In genomic region chr12:49832118-49832847, GRCm38 (mm10) we compare ENCODE assay signal across 30 mouse cellular contexts.
A peak's percentile ranks its signal among the peaks of the same experiment; 100 is the strongest.
DNase-seq lines count a peak whose midpoint lies in the region; ATAC-seq lines count a peak whose summit lies in the region.
"Had no signal": no experiment of that assay in that cellular context is flagged by ENCODE, and none has a peak within 500 bp of the region (broad histone marks: within the 10 kb centered on the region; RNA-seq: fewer than 3 reads in every experiment).

No protein-coding gene starts in this region.

- H3K27me3 ChIP-seq in forebrain, embryonic 15.5 days = no peaks in the 10 kb centered on the region
- H3K27me3 ChIP-seq in forebrain, embryonic 13.5 days = no peaks in the 10 kb centered on the region
- H3K27me3 ChIP-seq: embryonic facial prominence, embryonic 15.5 days; hindbrain, embryonic 15.5 days; limb, embryonic 15.5 days; liver, embryonic 13.5 days; midbrain, embryonic 13.5 days; neural tube, embryonic 13.5 days had no signal

- no peak overlapping the region for H3K9ac ChIP-seq in forebrain, embryonic 15.5 days (replicated peaks)
- no peak overlapping the region for H3K9ac ChIP-seq in forebrain, embryonic 13.5 days
- H3K9ac ChIP-seq: embryonic facial prominence, embryonic 15.5 days; hindbrain, embryonic 15.5 days; limb, embryonic 15.5 days; liver, embryonic 13.5 days; midbrain, embryonic 13.5 days; neural tube, embryonic 13.5 days had no signal

- H3K27ac ChIP-seq in forebrain, embryonic 15.5 days (replicated peaks) = peak overlapping the region; percentile 58; the same call in 1 of the 2 replicates
- no peak overlapping the region for H3K27ac ChIP-seq in forebrain, embryonic 13.5 days
- H3K27ac ChIP-seq: embryonic facial prominence, embryonic 10.5 days; embryonic facial prominence, embryonic 15.5 days; hindbrain, embryonic 10.5 days; hindbrain, embryonic 15.5 days; limb, embryonic 10.5 days; limb, embryonic 15.5 days; liver, embryonic 13.5 days; midbrain, embryonic 13.5 days; neural tube, embryonic 13.5 days; stomach, postnatal 0 days had no signal

- 38% methylated on average over 3 of the region's 3 CpGs for WGBS in forebrain, embryonic 15.5 days
- WGBS in forebrain, embryonic 13.5 days = 53% methylated on average over 3 of the region's 3 CpGs

- no peaks in the 10 kb centered on the region for H3K9me3 ChIP-seq in forebrain, embryonic 15.5 days
- H3K9me3 ChIP-seq in forebrain, embryonic 13.5 days (replicated peaks) = no peaks in the 10 kb centered on the region
- H3K9me3 ChIP-seq: embryonic facial prominence, embryonic 10.5 days; embryonic facial prominence, embryonic 15.5 days; G1E; hindbrain, embryonic 10.5 days; hindbrain, embryonic 15.5 days; limb, embryonic 10.5 days; limb, embryonic 15.5 days; liver, embryonic 13.5 days; midbrain, embryonic 13.5 days; neural tube, embryonic 13.5 days had no signal

- H3K4me3 ChIP-seq in forebrain, embryonic 15.5 days = no peak overlapping the region
- H3K4me3 ChIP-seq in forebrain, embryonic 13.5 days = no peak overlapping the region
- H3K4me3 ChIP-seq: embryonic facial prominence, embryonic 10.5 days; embryonic facial prominence, embryonic 15.5 days; hindbrain, embryonic 10.5 days; hindbrain, embryonic 15.5 days; limb, embryonic 10.5 days; limb, embryonic 15.5 days; liver, embryonic 13.5 days; midbrain, embryonic 13.5 days; neural tube, embryonic 13.5 days had no signal

- DNase-seq in frontal cortex, postnatal 36 days (ENCODE audit: low spot score in 2 of 2) = peak; percentile 33
- DNase-seq in frontal cortex, postnatal 10 days (ENCODE audit: low spot score in 2 of 2) = no peak
- peak; percentile 15 to 40 for DNase-seq in left cerebral cortex, postnatal 36 days (ENCODE audit: low spot score in 2 of 2)
- no peak for DNase-seq in left cerebral cortex, postnatal 10 days (ENCODE audit: extremely low spot score in 1 of 2, low spot score in 2 of 2)
- DNase-seq in telencephalon, adult 2 months (ENCODE audit: low read depth, low spot score) = peak; percentile 53
- DNase-seq: adrenal gland, adult 8-10 months; cerebellum, adult 8-10 months; cerebellum, postnatal 25 days; heart, postnatal 14 days; kidney, adult 11 months; kidney, postnatal 14 days; liver, embryonic 13.5 days; lung, adult 18-20 months; lung, postnatal 4 days; thymus, adult 2 months; thymus, postnatal 4 days had no signal

- H3K4me2 ChIP-seq in forebrain, embryonic 15.5 days (replicated peaks) = no peak overlapping the region
- no peak overlapping the region for H3K4me2 ChIP-seq in forebrain, embryonic 13.5 days
- H3K4me2 ChIP-seq: embryonic facial prominence, embryonic 15.5 days; hindbrain, embryonic 15.5 days; limb, embryonic 15.5 days; liver, embryonic 13.5 days; midbrain, embryonic 13.5 days; neural tube, embryonic 13.5 days had no signal

- peaks cover 30% of the 10 kb centered on the region for H3K4me1 ChIP-seq in forebrain, embryonic 15.5 days
- H3K4me1 ChIP-seq in forebrain, embryonic 13.5 days = peaks cover 14% of the 10 kb centered on the region
- H3K4me1 ChIP-seq: embryonic facial prominence, embryonic 15.5 days; hindbrain, embryonic 10.5 days; hindbrain, embryonic 15.5 days; limb, embryonic 15.5 days; liver, embryonic 13.5 days; midbrain, embryonic 13.5 days; neural tube, embryonic 13.5 days had no signal

- intact Hi-C loops in left cerebral cortex, postnatal 36 days (cut with DNase I) = no loop called here
- intact Hi-C loops in left cerebral cortex, postnatal 10 days (cut with DNase I) = no loop called here

- no peak for ATAC-seq in forebrain, embryonic 15.5 days (replicated peaks)
- no peak for ATAC-seq in forebrain, embryonic 13.5 days
- ATAC-seq: inflammation-experienced regulatory T-cells, adult 6 months; lung, postnatal 0 days; midbrain, embryonic 13.5 days had no signal

- no peaks in the 10 kb centered on the region for H3K36me3 ChIP-seq in forebrain, embryonic 15.5 days
- H3K36me3 ChIP-seq in forebrain, embryonic 13.5 days (ENCODE audit: poor library complexity, severe bottlenecking) = no peaks in the 10 kb centered on the region
- H3K36me3 ChIP-seq: embryonic facial prominence, embryonic 10.5 days; embryonic facial prominence, embryonic 15.5 days; G1E; hindbrain, embryonic 10.5 days; hindbrain, embryonic 15.5 days; limb, embryonic 10.5 days; limb, embryonic 15.5 days; liver, embryonic 13.5 days; midbrain, embryonic 13.5 days; neural tube, embryonic 13.5 days had no signal

Comparison
In these comparisons a context has a peak if more than half of its experiments do, and no peak if none do; other contexts are left out.
1. DNase-seq: peak in frontal cortex, postnatal 36 days (2 of 2), left cerebral cortex, postnatal 36 days (2 of 2) and telencephalon, adult 2 months (single experiment); none in frontal cortex, postnatal 10 days (0 of 2) and left cerebral cortex, postnatal 10 days (0 of 2).